Mouse (Mus musculus) limb, embryonic 12.5 days (tissue): ENCODE measurements at regions not wholly inside any gene's neighbourhood (a gene's known extent, or its start where the extent isn't known, plus 50 kb on each side); places are given as distances from the start of the nearest gene placed in this dataset.
"Not testable (repeated sequence)": the region's sequence is repeated elsewhere in the genome, so short reads cannot be mapped to it uniquely, and the experiment has no call there.

ENCODE experiments used
- ATAC-seq: fragments of 200-750 bp; cut with Nextera tagmentation; 2 replicates; pipeline ENCODE4 v1.8.0; 2017; ENCODE audit warnings: low read depth, moderate TSS enrichment; ENCODE audit not compliant: insufficient number of reproducible peaks, insufficient read depth, low FRiP score, low TSS enrichment
- H3K27ac ChIP-seq: fragments of 300-500 bp; sonication (generic); 2 replicates; pipeline ENCODE4 v1.5.1; 2016; ENCODE audit warnings: mild to moderate bottlenecking, moderate library complexity
- H3K27me3 ChIP-seq: fragments of 300-500 bp; sonication (generic); 2 replicates; pipeline ENCODE4 v1.6.1; 2016; ENCODE audit warnings: mild to moderate bottlenecking, moderate library complexity
- H3K36me3 ChIP-seq: fragments of 300-500 bp; sonication (generic); 2 replicates; pipeline ENCODE4 v1.6.1; 2016; ENCODE audit warnings: mild to moderate bottlenecking, moderate library complexity
- H3K4me1 ChIP-seq: fragments of 300-500 bp; sonication (generic); replicated peaks from 2 replicates; pipeline ENCODE4 v1.6.1; 2016
- H3K4me2 ChIP-seq: fragments of 300-500 bp; sonication (generic); 2 replicates; pipeline ENCODE4 v1.6.1; 2016; ENCODE audit warnings: mild to moderate bottlenecking, moderate library complexity
- H3K4me3 ChIP-seq: fragments of 300-500 bp; sonication (generic); replicated peaks from 2 replicates; pipeline ENCODE4 v1.5.1; 2016; ENCODE audit warnings: mild to moderate bottlenecking
- H3K9ac ChIP-seq: fragments of 300-500 bp; sonication (generic); replicated peaks from 2 replicates; pipeline ENCODE4 v1.6.1; 2016; ENCODE audit warnings: mild to moderate bottlenecking, moderate library complexity
- H3K9me3 ChIP-seq: fragments of 300-500 bp; sonication (generic); 2 replicates; pipeline ENCODE4 v1.6.1; 2016; ENCODE audit warnings: mild to moderate bottlenecking, moderate library complexity
- WGBS: fragments of 180-500 bp; shearing (Covaris S2); methylation state at CpG from one replicate; pipeline ENCODE4 v1.1.7; 2016; 5-methylcytosine and 5-hydroxymethylcytosine counted together

DNA sequence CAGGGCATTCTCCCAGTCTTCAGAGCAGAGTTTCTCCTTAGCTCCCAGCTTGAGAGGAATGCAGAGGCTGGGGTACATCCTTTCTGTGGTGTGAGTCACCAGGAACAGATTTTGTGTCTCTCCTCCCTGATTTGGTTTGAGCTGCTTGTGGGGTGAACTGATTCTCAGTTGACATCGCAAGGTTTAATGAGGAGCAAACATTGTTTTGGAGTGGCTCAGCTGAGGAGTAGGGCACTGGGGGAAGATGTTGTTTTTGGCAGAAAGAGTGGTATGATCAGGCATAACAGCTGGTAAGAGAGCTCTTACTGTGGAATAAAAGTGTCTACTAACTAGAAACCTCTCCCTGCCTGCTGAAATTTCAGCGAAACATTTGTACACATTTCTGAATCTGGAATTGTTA is 519.4 kb upstream of the Fam241a start:
- Histone ChIP-seq H3K9ac (no peak overlapping the region), H3K36me3 (no peaks in the 10 kb centered on the region), H3K4me1 (no peaks in the 10 kb centered on the region), H3K9me3 (no peaks in the 10 kb centered on the region), H3K4me2 (no peak overlapping the region), H3K4me3 (no peak overlapping the region), H3K27me3 (no peaks in the 10 kb centered on the region), H3K27ac (no peak overlapping the region)
- 85% methylated on average over 2 of the region's 2 CpGs for WGBS
- no peak for ATAC-seq

DNA sequence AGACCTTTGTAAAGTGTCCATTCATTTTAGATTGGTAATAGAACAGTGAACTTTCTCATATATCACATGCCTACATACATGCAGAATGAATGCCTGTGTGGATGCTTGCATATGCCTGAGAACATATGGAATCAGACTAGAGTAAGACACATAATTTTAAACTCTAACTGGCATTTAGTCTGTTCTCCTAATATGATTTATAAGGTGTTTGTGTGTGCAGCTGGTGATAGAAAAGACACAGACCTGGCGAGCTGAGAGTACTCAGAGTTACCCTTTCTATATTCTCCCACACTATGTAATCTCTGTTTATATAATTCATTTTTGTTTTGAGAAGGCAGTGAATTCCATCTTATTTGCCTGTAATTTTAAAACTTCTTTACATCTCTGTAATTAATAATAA is 517.4 kb upstream of the Fam241a start:
- Histone ChIP-seq H3K4me2 (no peak overlapping the region), H3K4me3 (no peak overlapping the region), H3K27ac (no peak overlapping the region), H3K4me1 (no peaks in the 10 kb centered on the region), H3K9me3 (no peaks in the 10 kb centered on the region), H3K36me3 (no peaks in the 10 kb centered on the region), H3K27me3 (no peaks in the 10 kb centered on the region), H3K9ac (no peak overlapping the region)
- ATAC-seq: no peak
- WGBS: 76% methylated on average over 1 of the region's 1 CpGs

DNA sequence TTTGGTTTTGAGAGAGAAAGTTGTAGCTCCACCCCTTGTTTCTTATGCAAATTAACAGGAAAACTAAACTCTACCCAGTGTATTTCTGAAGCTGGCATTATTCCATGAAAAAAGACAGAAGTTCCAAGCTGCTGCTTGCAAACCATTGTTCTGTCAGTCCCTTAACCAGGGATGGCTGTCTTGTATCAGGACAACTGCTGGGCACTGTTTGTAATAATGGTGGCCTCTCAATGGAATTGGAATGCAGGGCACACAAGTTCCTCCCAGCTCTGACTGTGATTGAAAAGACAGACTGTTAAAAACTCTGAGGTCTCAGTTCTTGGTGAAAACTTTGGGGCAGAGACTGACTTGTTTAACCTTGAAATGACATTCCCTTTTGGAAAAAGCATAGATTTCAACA is 516.0 kb upstream of the Fam241a start:
- H3K36me3 ChIP-seq: no peaks in the 10 kb centered on the region
- H3K27ac ChIP-seq: no peak overlapping the region
- H3K4me2 ChIP-seq: no peak overlapping the region
- no peaks in the 10 kb centered on the region for H3K27me3 ChIP-seq
- ATAC-seq: no peak
- H3K9ac ChIP-seq: no peak overlapping the region
- H3K4me3 ChIP-seq: no peak overlapping the region
- H3K9me3 ChIP-seq: no peaks in the 10 kb centered on the region
- no peaks in the 10 kb centered on the region for H3K4me1 ChIP-seq

DNA sequence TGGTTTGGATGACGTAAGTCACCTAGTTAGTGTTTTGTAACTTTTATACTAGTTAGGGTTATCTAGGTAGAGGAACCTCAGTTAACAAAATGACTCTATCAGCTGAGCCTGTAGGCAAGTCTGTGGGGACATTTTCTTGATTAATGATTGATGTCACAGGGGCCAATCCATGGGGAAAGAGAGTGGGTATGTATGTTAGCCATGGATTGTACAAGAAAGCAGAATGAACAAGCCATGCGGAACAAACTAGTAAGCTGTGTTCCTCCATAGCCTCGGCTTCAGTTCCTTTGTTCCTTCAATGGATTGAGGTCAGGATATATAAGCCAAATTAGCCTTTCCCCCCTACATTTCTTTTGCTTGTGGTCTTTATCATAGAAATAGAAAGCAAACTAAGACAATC is 498.7 kb upstream of the Fam241a start:
- Histone ChIP-seq H3K36me3 (no peaks in the 10 kb centered on the region), H3K4me3 (no peak overlapping the region), H3K4me2 (no peak overlapping the region), H3K9me3 (no peaks in the 10 kb centered on the region), H3K27ac (no peak overlapping the region), H3K4me1 (peaks cover 3% of the 10 kb centered on the region; the same call in 1 of the 2 replicates), H3K27me3 (no peaks in the 10 kb centered on the region), H3K9ac (no peak overlapping the region)
- WGBS: 91% methylated on average over 3 of the region's 3 CpGs
- ATAC-seq: no peak

DNA sequence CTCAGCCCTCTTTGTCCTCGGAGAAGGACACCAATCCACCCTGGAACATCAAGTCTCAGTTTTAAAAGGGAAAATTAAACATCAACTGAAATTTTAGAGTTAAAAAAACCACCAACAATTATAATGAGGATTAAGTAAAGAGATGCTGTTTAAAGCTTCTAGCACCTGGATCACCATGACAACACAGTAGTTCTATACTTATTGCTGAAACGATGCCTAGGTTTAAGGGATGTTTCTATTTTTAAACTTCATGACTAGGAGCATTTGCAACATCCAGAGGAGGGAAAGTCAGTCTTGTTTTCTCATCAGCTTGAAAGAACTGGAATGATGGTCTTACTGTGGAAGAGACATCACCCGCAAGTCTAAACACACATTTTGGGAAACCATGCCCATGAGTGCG is 484.5 kb upstream of the Fam241a start:
- no peaks in the 10 kb centered on the region for H3K4me1 ChIP-seq
- H3K4me3 ChIP-seq: no peak overlapping the region
- no peak overlapping the region for H3K27ac ChIP-seq
- H3K27me3 ChIP-seq: no peaks in the 10 kb centered on the region
- WGBS: 85% methylated on average over 4 of the region's 4 CpGs
- no peak overlapping the region for H3K4me2 ChIP-seq
- ATAC-seq: no peak
- no peak overlapping the region for H3K9ac ChIP-seq
- no peaks in the 10 kb centered on the region for H3K9me3 ChIP-seq
- no peaks in the 10 kb centered on the region for H3K36me3 ChIP-seq

DNA sequence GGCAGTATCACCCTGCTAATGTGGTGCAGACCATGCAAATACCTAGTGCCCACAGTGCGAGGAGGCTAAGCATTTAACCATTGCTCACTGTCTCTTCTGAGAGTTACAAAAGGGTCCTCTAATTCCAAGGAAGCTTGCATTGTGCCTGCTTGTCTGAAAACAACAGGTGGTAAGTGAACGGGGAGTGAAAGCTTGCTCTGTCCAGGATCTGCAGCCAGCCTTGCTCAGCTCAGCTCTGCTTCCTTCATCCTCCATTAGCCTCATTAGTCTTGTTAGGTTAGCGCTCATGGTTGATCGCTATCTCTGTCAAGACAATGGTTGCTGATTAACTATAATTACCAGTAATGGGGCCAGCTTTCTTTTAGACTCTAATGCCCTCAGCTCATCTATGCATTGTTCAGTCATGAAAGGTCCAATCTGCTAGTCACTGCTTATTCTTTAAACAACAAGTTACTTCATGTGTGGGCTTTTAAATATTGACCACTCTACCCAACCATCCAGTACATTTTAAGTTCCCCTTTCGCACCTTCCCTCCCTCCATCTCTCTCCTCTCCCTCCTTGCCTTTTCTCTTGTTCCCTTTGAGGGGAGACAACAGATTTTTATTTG is 473.5 kb upstream of the Fam241a start:
- Histone ChIP-seq H3K4me3 (no peak overlapping the region), H3K36me3 (no peaks in the 10 kb centered on the region), H3K27me3 (no peaks in the 10 kb centered on the region), H3K4me1 (no peaks in the 10 kb centered on the region), H3K4me2 (no peak overlapping the region), H3K9ac (no peak overlapping the region), H3K27ac (no peak overlapping the region), H3K9me3 (no peaks in the 10 kb centered on the region)
- 65% methylated on average over 5 of the region's 5 CpGs for WGBS
- no peak for ATAC-seq

DNA sequence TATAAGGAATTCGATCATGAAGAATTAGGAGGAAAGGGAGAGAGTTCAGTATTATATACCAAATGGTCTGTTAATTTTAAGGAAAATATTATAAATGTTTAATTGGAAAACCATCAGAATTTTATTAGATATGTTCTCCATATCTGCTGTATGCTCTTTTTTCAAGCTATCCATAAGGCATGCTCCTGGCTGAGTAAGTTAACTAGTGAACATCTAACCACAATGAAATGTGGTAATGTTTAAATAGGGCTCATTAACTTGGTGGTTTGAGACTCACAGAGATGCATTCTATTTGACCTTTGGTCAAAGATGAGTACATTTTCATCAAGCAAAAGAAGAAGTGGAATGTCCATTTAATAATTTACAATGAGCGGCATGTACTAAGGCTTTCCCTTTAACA is 466.2 kb upstream of the Fam241a start:
- 90% methylated on average over 2 of the region's 2 CpGs for WGBS
- no peaks in the 10 kb centered on the region for H3K9me3 ChIP-seq
- no peak for ATAC-seq
- no peak overlapping the region for H3K27ac ChIP-seq
- no peaks in the 10 kb centered on the region for H3K36me3 ChIP-seq
- no peaks in the 10 kb centered on the region for H3K4me1 ChIP-seq
- H3K4me3 ChIP-seq: no peak overlapping the region
- H3K27me3 ChIP-seq: no peaks in the 10 kb centered on the region
- H3K9ac ChIP-seq: no peak overlapping the region
- no peak overlapping the region for H3K4me2 ChIP-seq

DNA sequence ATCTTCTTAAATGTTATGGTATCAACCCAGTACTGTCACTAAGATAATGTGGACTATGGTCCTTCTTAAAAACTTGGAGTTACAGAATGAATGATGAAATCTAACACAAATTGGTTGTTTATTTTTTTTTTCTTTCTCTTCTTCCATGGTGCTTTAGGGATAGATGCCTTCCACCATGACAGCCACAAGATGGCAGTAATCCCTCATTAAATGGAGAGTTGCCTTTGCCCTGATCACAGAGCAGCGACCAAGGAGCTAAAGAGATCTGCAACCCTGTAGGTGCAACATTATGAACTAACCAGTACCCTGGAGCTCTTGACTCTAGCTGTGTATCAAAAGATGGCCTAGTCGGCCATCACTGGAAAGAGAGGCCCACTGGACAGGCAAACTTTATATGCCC is 453.0 kb upstream of the Fam241a start:
- H3K9me3 ChIP-seq, H3K9ac ChIP-seq, H3K27ac ChIP-seq, H3K4me1 ChIP-seq, H3K4me2 ChIP-seq, H3K36me3 ChIP-seq, H3K4me3 ChIP-seq, ATAC-seq: not testable (repeated sequence)
- H3K27me3 ChIP-seq: peaks cover 18% of the 10 kb centered on the region
- WGBS: 5% methylated on average over 2 of the region's 2 CpGs

DNA sequence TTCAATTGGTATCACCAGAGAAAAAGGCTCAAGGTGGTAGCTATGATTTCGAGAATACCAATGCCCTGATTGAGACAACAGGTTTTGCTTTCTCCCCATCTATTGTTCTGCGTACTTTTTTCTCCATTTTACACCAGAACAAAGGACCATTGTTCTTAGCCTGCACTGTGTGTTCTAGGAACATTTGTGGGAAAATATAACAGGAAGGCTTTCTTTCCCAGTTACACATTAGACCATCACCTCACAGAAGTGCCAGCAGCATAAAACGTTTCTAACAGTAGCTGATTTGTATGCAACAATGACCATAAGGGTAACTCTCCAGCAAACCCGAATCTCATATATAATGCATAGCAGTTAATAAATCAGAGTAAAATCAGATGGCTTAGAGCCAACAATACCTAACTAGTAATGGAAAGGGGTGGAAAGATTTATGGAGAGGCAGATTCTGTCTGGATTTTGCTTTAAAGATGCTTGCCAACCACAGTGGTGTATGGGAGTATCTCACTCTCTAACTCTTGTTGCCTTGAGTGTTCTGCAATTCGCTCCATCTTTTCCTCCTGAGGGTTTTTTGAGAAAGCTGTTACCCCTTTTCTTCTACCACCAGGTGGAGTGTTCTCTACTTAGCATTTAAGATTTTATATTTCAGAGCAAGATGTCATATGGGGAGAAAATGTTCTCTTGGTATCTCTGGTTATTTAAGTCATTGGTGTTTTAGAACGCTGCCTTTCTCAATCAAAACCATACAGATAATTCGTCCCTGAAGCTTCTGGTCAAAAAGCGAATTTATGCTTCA is 451.9 kb upstream of the Fam241a start:
- H3K27ac ChIP-seq: no peak overlapping the region
- 52% methylated on average over 8 of the region's 8 CpGs for WGBS

DNA sequence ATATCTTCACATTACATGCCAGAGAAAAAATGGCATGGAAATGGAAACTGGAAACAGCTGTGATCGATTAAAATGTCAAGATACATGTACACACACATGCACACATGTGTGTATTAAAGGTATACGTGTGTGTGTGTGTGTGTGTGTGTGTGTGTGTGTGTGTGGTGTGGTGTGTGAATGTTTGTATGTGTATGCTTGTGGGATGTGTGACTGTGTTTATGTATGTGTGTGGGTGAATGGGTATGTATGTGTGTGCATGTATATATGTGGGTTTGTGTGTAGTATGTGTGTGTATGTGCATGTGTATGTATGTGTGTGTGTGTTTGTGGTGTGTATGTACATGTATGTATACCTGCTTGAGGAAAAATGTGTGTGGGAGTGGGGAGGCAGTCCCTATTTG is 441.4 kb upstream of the Fam241a start:
- H3K4me2 ChIP-seq: no peak overlapping the region
- ATAC-seq: no peak
- no peak overlapping the region for H3K9ac ChIP-seq
- H3K27ac ChIP-seq: no peak overlapping the region
- H3K4me3 ChIP-seq: no peak overlapping the region
- 65% methylated on average over 2 of the region's 2 CpGs for WGBS
- peaks cover 11% of the 10 kb centered on the region for H3K27me3 ChIP-seq
- no peaks in the 10 kb centered on the region for H3K36me3 ChIP-seq
- no peaks in the 10 kb centered on the region for H3K4me1 ChIP-seq
- no peaks in the 10 kb centered on the region for H3K9me3 ChIP-seq

More for the DNA sequence above, 451.9 kb upstream of the Fam241a start:
- Histone ChIP-seq H3K4me1 (peaks cover 11% of the 10 kb centered on the region; the same call in 1 of the 2 replicates), H3K27me3 (peaks cover 18% of the 10 kb centered on the region), H3K4me2 (no peak overlapping the region), H3K9me3 (no peaks in the 10 kb centered on the region), H3K4me3 (no peak overlapping the region), H3K9ac (no peak overlapping the region), H3K36me3 (no peaks in the 10 kb centered on the region)
- no peak for ATAC-seq

DNA sequence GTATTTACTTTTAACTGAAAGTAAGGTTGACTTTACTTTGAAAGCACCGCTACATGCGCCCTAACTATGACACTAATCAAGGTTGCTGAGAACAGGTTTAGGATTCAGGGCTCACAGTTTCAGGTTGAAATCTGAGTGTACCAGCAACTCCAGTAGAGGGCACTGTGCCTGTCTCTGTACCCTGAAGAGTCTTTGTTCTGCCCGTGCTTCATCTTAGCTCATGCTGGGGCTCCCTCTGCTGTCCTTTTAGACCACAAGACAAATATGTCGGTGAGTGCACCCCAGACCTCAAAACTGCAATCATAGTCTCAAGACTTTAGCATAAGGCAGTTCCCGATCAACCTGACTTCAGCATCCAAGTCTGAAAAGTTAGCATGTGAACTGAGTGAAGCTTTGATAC is 440.9 kb upstream of the Fam241a start:
- no peak overlapping the region for H3K4me3 ChIP-seq
- 20% methylated on average over 5 of the region's 5 CpGs for WGBS
- H3K9me3 ChIP-seq: no peaks in the 10 kb centered on the region
- H3K4me2 ChIP-seq: no peak overlapping the region
- H3K36me3 ChIP-seq: no peaks in the 10 kb centered on the region
- peak; percentile 78 for ATAC-seq
- H3K9ac ChIP-seq: no peak overlapping the region
- peaks cover 11% of the 10 kb centered on the region for H3K27me3 ChIP-seq
- no peaks in the 10 kb centered on the region for H3K4me1 ChIP-seq
- H3K27ac ChIP-seq: no peak overlapping the region

DNA sequence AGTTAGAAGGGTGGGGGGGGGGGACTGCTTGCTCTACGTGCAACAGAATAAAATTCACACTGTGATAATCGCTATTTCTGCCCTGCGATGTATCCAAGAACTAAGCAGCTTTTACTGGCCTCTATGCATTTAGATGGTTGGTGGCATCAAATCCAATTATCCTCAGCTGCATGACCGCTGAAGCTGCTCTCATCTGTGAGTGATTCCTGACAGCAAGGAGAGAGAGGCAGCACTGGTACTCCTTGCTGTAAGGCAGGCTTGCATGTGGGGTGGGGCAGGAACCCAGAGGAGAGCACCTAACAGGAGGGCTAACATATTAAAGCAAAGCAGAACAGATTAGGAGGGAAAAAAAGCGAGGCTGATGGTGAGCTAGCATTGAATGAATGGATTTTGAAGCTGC is 431.6 kb upstream of the Fam241a start:
- Histone ChIP-seq H3K4me2 (no peak overlapping the region), H3K9me3 (no peaks in the 10 kb centered on the region), H3K9ac (no peak overlapping the region), H3K27ac (no peak overlapping the region), H3K27me3 (peaks cover 8% of the 10 kb centered on the region; the same call in 1 of the 2 replicates), H3K4me3 (no peak overlapping the region), H3K36me3 (no peaks in the 10 kb centered on the region), H3K4me1 (no peaks in the 10 kb centered on the region)
- no peak for ATAC-seq
- 71% methylated on average over 5 of the region's 5 CpGs for WGBS
